Mouse (Mus musculus): ENCODE measurements at regions not wholly inside any gene's neighbourhood (a gene's known extent, or its start where the extent isn't known, plus 50 kb on each side); places are given as distances from the start of the nearest gene placed in this dataset.

DNA sequence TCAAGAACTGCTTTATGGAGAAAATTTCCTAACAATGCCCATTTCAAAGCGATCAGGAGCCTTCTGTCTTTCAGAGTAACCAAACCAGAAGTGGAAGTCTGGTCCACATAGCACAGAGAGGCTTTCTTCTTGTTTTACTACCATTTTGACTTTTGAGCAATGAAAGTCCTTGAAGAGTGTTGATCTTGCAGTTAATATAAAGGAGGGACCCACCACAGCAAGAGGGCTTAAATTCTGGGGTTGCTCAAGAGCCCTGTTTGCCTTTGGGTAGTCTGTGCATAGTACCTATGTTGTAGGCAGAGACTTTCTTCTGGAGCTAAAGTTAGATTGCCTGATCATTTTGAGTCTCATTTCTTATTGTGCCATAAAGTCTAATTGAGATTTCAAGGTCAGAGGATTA lies 251.7 kb upstream of the Tle4 start:
- no peak for TF ChIP-seq POLR2A (IDR thresholded peaks at IDR 0.05; ENCODE audit: borderline replicate concordance, low read depth, low read length)
- no peak for TF ChIP-seq CTCF (IDR thresholded peaks at IDR 0.05; ENCODE audit: low read depth, low read length)
